In genomic region chr11:117260631-117261030, GRCm38 (mm10) we compare ENCODE assay signal across 17 mouse cellular contexts.
DNase-seq lines count a peak whose midpoint lies in the region; ATAC-seq and TF ChIP-seq lines count a peak whose summit lies in the region.
"Had no signal": no experiment of that assay in that cellular context is flagged by ENCODE, and none has a peak within 500 bp of the region (broad histone marks: within the 10 kb centered on the region; RNA-seq: fewer than 3 reads in every experiment).

No protein-coding gene starts in this region.

- H3K4me2 ChIP-seq in hindbrain, postnatal 0 days (ENCODE audit: low read depth, low read length): no peak overlapping the region
- H3K4me2 ChIP-seq in hindbrain, embryonic 16.5 days (ENCODE audit: low read length): no peak overlapping the region
- H3K4me2 ChIP-seq in stomach, embryonic 14.5 days (replicated peaks; ENCODE audit: low read depth, low read length): no peak overlapping the region
- H3K4me2 ChIP-seq: forebrain, embryonic 12.5 days; hindbrain, embryonic 14.5 days; liver, embryonic 11.5 days; lung, embryonic 15.5 days had no signal

- WGBS in hindbrain, postnatal 0 days: 49% methylated on average over 9 of the region's 9 CpGs
- 41% methylated on average over 9 of the region's 9 CpGs for WGBS in hindbrain, embryonic 16.5 days
- WGBS in stomach, embryonic 14.5 days: 45% methylated on average over 9 of the region's 9 CpGs

- H3K36me3 ChIP-seq in hindbrain, postnatal 0 days (ENCODE audit: insufficient read depth, low read length): no peaks in the 10 kb centered on the region
- H3K36me3 ChIP-seq in hindbrain, embryonic 16.5 days (ENCODE audit: control insufficient read depth, insufficient read depth, low read length): no peaks in the 10 kb centered on the region
- no peaks in the 10 kb centered on the region for H3K36me3 ChIP-seq in stomach, embryonic 14.5 days (ENCODE audit: control insufficient read depth, insufficient read depth, low read length)
- H3K36me3 ChIP-seq: forebrain, embryonic 12.5 days; lung, embryonic 15.5 days had no signal

- peak; percentile 12 for DNase-seq in hindbrain, postnatal 0 days (ENCODE audit: low spot score)
- peak; percentile 65 for DNase-seq in 416B (ENCODE audit: low read depth)
- DNase-seq in B cell, adult 2 months: no peak
- no peak for DNase-seq in right cerebral cortex, adult 2 months (ENCODE audit: low spot score in 2 of 2)
- DNase-seq: cerebellum, postnatal 25 days; kidney, adult 11 months; kidney, postnatal 10 days; thymus, postnatal 36 days had no signal

- H3K4me3 ChIP-seq in hindbrain, postnatal 0 days (ENCODE audit: low read length): no peak overlapping the region
- H3K4me3 ChIP-seq in hindbrain, embryonic 16.5 days (ENCODE audit: low read length): no peak overlapping the region
- no peak overlapping the region for H3K4me3 ChIP-seq in stomach, embryonic 14.5 days (ENCODE audit: low read depth, low read length)
- H3K4me3 ChIP-seq: forebrain, embryonic 12.5 days; lung, embryonic 15.5 days; megakaryocyte, embryonic 14.5 days had no signal

- no peaks in the 10 kb centered on the region for H3K27me3 ChIP-seq in hindbrain, postnatal 0 days (ENCODE audit: insufficient read depth, low read length)
- H3K27me3 ChIP-seq in hindbrain, embryonic 16.5 days (replicated peaks; ENCODE audit: control insufficient read depth, insufficient read depth, low read length): no peaks in the 10 kb centered on the region
- no peaks in the 10 kb centered on the region for H3K27me3 ChIP-seq in stomach, embryonic 14.5 days (ENCODE audit: control insufficient read depth, insufficient read depth, low read length)
- H3K27me3 ChIP-seq: CH12.LX; lung, embryonic 15.5 days had no signal

- no peaks in the 10 kb centered on the region; the same call in 1 of the 2 replicates for H3K4me1 ChIP-seq in hindbrain, postnatal 0 days (ENCODE audit: insufficient read depth, low read length)
- H3K4me1 ChIP-seq in hindbrain, embryonic 16.5 days (ENCODE audit: control insufficient read depth, insufficient read depth, low read depth, low read length): peaks cover 4% of the 10 kb centered on the region
- peaks cover 26% of the 10 kb centered on the region for H3K4me1 ChIP-seq in stomach, embryonic 14.5 days (ENCODE audit: control insufficient read depth, insufficient read depth, low read length)

- no peak overlapping the region for H3K27ac ChIP-seq in hindbrain, postnatal 0 days
- no peak overlapping the region for H3K27ac ChIP-seq in hindbrain, embryonic 16.5 days (ENCODE audit: low read depth, low read length)
- H3K27ac ChIP-seq in stomach, embryonic 14.5 days (ENCODE audit: low read length): peak overlapping the region; percentile 56; the same call in 1 of the 2 replicates
- H3K27ac ChIP-seq: forebrain, embryonic 12.5 days; hindbrain, embryonic 14.5 days; lung, embryonic 15.5 days had no signal

- H3K9me3 ChIP-seq in hindbrain, postnatal 0 days (ENCODE audit: low read length): no peaks in the 10 kb centered on the region
- H3K9me3 ChIP-seq in hindbrain, embryonic 16.5 days (ENCODE audit: control insufficient read depth, low read length): no peaks in the 10 kb centered on the region
- H3K9me3 ChIP-seq in stomach, embryonic 14.5 days (ENCODE audit: control insufficient read depth, low read depth, low read length): no peaks in the 10 kb centered on the region
- H3K9me3 ChIP-seq: lung, embryonic 15.5 days had no signal

- ATAC-seq in hindbrain, postnatal 0 days: no peak
- no peak for ATAC-seq in hindbrain, embryonic 16.5 days
- ATAC-seq in common myeloid progenitor, adult 5-6 weeks (replicated peaks; ENCODE audit: low read depth, poor library complexity, severe bottlenecking): 0 out of 2 replicates have a peak, but pooled peaks have one; percentile 9
- ATAC-seq in stomach, embryonic 14.5 days (ENCODE audit: insufficient number of reproducible peaks, insufficient read depth, low FRiP score, low read depth): no peak

- no peak overlapping the region for H3K9ac ChIP-seq in hindbrain, postnatal 0 days (replicated peaks; ENCODE audit: low read length)
- no peak overlapping the region for H3K9ac ChIP-seq in hindbrain, embryonic 16.5 days (ENCODE audit: low read depth, low read length)
- H3K9ac ChIP-seq in stomach, embryonic 14.5 days (replicated peaks; ENCODE audit: low read depth, low read length): no peak overlapping the region
- H3K9ac ChIP-seq: forebrain, embryonic 12.5 days; hindbrain, embryonic 14.5 days; lung, embryonic 15.5 days had no signal

- no peak for TF ChIP-seq CTCF in hindbrain, postnatal 0 days (IDR thresholded peaks at IDR 0.05; ENCODE audit: low read depth)

Comparison
In these comparisons a context has a peak if more than half of its experiments do, and no peak if none do; other contexts are left out.
1. DNase-seq: peak in hindbrain, postnatal 0 days (single experiment) and 416B (single experiment); none in B cell, adult 2 months (0 of 2) and right cerebral cortex, adult 2 months (0 of 2).